Mouse (Mus musculus) c-Kit-negative CD71-positive TER-119-positive erythroid progenitor cells, embryonic 14.5 days (primary cell): Measurements from ENCODE around the gene Cavin3.

Source experiments
- DNase-seq: peaks from one replicate; pipeline ENCODE4 v3.0.0-alpha.2; 2013; ENCODE audit warnings: low read depth, low spot score

Cavin3 gene

GRCm38 (mm10) chr7:105481505-105482411 is at the start of gene Cavin3:
Gene Cavin3 (minus strand): TSS chr7:105482300.
- DNase-seq: no peak

GRCm38 (mm10) chr7:105528094-105528493 is 46.0 kb upstream of the Cavin3 start:
- no peak for DNase-seq

- DNase-seq: no peak
Observed at GRCm38 (mm10) chr7:105527306-105527937, 45.3 kb upstream of the Cavin3 start.

GRCm38 (mm10) chr7:105524222-105524621 is 42.1 kb upstream of the Cavin3 start:
- DNase-seq: no peak

GRCm38 (mm10) chr7:105520201-105520600 is 38.1 kb upstream of the Cavin3 start:
- no peak for DNase-seq

- DNase-seq: no peak
Observed at GRCm38 (mm10) chr7:105519771-105520170, 37.7 kb upstream of the Cavin3 start.

GRCm38 (mm10) chr7:105519336-105519735 is 37.2 kb upstream of the Cavin3 start:
- DNase-seq: no peak

GRCm38 (mm10) chr7:105516669-105517360 is 34.7 kb upstream of the Cavin3 start:
- DNase-seq: no peak

GRCm38 (mm10) chr7:105515178-105515577 is 33.1 kb upstream of the Cavin3 start:
- no peak for DNase-seq

- DNase-seq: no peak
Observed at GRCm38 (mm10) chr7:105514561-105514960, 32.5 kb upstream of the Cavin3 start.

- DNase-seq: no peak
Observed at GRCm38 (mm10) chr7:105513845-105514291, 31.8 kb upstream of the Cavin3 start.

- no peak for DNase-seq
Observed at GRCm38 (mm10) chr7:105510143-105510542, 28.0 kb upstream of the Cavin3 start.

GRCm38 (mm10) chr7:105507257-105507656 is 25.2 kb upstream of the Cavin3 start:
- DNase-seq: no peak

- no peak for DNase-seq
Observed at GRCm38 (mm10) chr7:105501984-105502383, 19.9 kb upstream of the Cavin3 start.

- DNase-seq: no peak
Observed at GRCm38 (mm10) chr7:105499676-105500075, 17.6 kb upstream of the Cavin3 start.

GRCm38 (mm10) chr7:105498854-105499492 is 16.9 kb upstream of the Cavin3 start:
- no peak for DNase-seq

GRCm38 (mm10) chr7:105497881-105498280 is 15.8 kb upstream of the Cavin3 start:
- DNase-seq: no peak

GRCm38 (mm10) chr7:105487104-105487876 is 5.2 kb upstream of the Cavin3 start:
- no peak for DNase-seq

GRCm38 (mm10) chr7:105485029-105485428 is 2.9 kb upstream of the Cavin3 start:
- DNase-seq: no peak

- DNase-seq: no peak
Observed at GRCm38 (mm10) chr7:105482426-105482825, 326 bp upstream of the Cavin3 start.
